Mouse (Mus musculus): ENCODE measurements around the gene Paxx. TPM values are rescaled to one million over a fixed set of nuclear protein-coding genes. Genes with fewer than 3 reads are reported as not detected.

The Paxx gene
- polyA plus RNA-seq, 1 experiment from 2014 or later, result 41.6 TPM

DNA sequence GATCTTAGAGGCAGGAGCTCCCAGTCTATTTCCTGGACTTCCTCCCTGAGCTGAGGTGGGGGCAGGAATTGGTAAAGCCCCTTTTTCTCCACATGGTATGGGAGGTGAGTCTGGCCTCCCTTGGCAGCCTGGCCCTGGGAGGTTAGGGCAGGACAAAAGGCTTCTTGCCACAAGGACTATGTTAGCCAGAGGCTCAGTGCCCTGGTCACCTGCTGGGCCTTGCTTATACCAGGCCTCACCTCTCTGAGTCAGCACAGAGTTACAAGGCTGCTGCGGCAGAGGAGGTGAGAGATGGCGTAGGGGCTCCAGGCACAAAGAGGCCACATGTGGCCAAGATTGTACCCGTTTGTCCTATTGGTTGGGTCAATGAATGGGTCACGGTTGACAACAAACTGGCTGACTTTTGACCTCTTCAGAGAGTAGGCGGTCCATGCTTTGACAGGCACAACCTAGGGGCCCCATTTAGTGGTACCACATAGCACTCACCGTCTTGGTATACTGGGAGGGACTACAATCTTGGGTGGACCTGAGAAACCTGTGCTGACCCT is 29.5 kb downstream of the Paxx start:
- no peak overlapping the region; the same call in 1 of the 2 replicates for H3K4me3 ChIP-seq
- ATAC-seq (ENCODE audit: low FRiP score), result no peak
- H3K9ac ChIP-seq, result no peak overlapping the region
- 41% methylated on average over 6 of the region's 6 CpGs for WGBS
- H3K27me3 ChIP-seq, result peaks cover 28% of the 10 kb centered on the region
- no peak overlapping the region for H3K4me2 ChIP-seq (replicated peaks)
- H3K27ac ChIP-seq, result no peak overlapping the region
- H3K4me1 ChIP-seq, result peaks cover 31% of the 10 kb centered on the region
- H3K9me3 ChIP-seq (replicated peaks), result no peaks in the 10 kb centered on the region
- peaks cover 25% of the 10 kb centered on the region for H3K36me3 ChIP-seq

DNA sequence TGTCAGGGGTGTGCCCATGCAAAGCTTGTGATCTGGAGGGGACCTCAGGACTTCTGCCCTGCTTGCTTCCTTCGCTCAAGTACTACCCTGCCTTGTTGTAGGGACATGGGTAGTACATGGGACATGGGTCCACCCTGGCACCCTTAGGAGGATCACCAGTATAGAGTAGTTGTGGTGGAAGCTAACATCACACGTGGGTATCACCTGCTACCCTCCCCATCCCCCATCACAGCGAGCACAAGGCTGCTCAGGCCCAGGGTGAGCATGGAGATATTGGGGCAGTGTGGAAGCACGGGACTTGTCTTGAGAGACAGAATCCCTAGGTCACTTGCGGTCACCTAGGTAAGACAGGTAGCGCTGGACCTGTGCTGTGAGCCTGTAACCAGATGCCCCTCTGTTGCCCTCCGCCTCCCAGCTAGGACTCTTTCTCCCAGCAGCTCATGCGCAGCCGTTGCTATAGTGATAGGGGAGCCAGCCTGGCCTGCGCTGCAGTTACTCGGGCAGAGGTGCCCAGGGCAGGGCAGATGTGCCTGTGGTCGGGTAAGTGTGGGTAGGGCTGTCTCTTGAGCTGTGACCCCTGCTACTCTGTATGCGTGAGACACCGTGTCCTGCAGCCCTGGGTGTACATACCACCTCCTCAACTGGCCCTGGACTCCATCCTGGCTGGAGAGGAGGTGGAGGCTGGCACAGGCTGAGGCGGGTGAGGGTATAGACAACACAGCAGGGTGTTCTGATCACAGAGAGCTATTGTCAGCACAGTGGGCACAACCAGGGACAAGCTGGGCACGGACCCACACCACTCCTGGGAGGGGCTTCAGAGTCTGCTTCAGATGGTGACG is 30.3 kb downstream of the Paxx start:
- ATAC-seq (ENCODE audit: low FRiP score), result peak; percentile 7; the same call in 1 of the 2 replicates
- H3K4me2 ChIP-seq (replicated peaks), result peak overlapping the region; percentile 80
- no peak overlapping the region for H3K9ac ChIP-seq
- H3K36me3 ChIP-seq, result peaks cover 17% of the 10 kb centered on the region
- 56% methylated on average over 17 of the region's 17 CpGs for WGBS
- H3K4me1 ChIP-seq, result peaks cover 31% of the 10 kb centered on the region
- no peak overlapping the region; the same call in 1 of the 2 replicates for H3K4me3 ChIP-seq
- H3K27ac ChIP-seq, result no peak overlapping the region
- H3K27me3 ChIP-seq, result peaks cover 35% of the 10 kb centered on the region
- no peaks in the 10 kb centered on the region for H3K9me3 ChIP-seq (replicated peaks)

DNA sequence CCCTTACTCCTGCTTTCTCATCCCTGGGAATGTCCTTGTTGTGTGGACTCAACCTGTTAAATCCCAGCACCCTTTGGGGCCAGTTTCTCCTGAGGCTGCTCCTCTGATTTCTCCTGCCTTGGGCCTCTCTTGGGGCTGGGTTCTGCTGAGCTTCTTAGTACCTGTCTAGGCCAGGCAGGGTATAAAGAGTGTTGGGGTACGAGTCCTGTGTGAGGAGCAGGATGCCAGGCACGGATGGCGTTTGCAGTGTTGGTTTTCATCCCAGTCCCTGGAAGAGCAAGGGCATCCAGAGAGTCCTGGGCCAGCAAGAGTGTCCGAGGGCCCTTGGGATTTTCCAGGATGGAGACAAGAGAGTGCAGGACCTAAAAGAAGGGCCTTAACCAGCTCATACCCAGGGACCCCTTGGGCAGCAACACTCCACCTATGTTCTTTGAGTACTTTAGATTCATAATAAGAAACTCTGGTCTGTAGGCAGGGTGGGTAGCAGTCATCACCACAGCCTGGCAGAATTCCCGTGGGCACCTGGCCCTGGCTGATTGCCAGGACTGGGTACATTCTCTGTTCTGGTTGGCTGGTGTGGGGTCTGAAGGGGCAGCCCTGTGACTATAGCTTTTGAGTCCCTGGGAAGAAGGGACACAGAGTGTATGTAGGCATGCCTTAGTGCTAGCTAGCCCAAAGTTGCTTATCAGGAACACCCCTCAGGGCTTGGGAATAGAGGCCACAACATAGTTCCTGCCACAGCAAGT is 31.3 kb downstream of the Paxx start:
- Histone ChIP-seq H3K27me3 (peaks cover 45% of the 10 kb centered on the region), H3K4me1 (peaks cover 31% of the 10 kb centered on the region), H3K9me3 (replicated peaks) (no peaks in the 10 kb centered on the region), H3K9ac (peak overlapping the region; percentile 86), H3K4me3 (peak overlapping the region; percentile 63), H3K27ac (no peak overlapping the region), H3K4me2 (replicated peaks) (peak overlapping the region; percentile 80), H3K36me3 (peaks cover 9% of the 10 kb centered on the region; the same call in 1 of the 2 replicates)
- ATAC-seq (ENCODE audit: low FRiP score), result no peak
- WGBS, result 75% methylated on average over 5 of the region's 5 CpGs

DNA sequence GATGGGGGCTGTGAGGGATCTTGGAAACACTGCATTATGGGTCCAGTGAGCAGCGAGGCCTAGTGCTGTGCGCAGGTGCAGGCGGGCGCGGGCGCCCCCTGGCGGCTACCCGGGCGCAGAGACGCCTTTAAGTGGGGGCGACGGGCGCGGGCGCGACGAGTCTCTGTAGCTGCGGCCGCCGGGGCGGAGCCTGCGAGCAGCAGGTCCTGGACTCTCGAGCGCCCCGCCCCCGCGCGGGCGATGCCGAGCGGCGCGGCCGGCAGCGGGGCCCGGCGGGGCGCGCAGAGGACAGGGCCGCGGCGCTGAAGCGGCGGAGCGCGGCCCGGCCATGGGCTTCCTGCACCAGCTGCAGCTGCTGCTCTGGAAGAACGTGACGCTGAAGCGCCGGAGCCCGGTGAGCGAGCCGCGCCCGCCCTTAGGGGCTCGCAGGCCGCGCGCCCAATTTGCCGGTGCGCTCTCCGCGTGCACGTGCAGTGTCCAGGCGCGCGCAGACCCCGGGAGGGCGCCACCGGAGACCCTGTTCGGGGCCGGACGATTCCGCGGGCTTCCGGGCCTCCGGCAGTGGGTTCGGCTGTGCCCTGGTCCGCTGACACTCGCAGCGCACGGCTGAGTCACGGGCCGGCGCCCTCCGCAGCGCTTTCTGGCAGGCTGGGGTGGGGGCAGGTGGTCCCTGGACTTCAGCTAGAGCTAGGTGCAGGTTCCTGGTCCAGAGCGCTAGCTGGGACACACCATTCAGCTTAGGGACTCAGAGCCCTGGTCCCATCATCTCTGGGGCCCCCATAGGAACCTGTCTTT is 32.3 kb downstream of the Paxx start, which contains the start of gene Abca2:
Gene Abca2, plus strand, starts transcription at position 262 of the 795 bp plus-strand sequence.
- WGBS, result under 1% methylated on average over 69 of the region's 89 CpGs

DNA sequence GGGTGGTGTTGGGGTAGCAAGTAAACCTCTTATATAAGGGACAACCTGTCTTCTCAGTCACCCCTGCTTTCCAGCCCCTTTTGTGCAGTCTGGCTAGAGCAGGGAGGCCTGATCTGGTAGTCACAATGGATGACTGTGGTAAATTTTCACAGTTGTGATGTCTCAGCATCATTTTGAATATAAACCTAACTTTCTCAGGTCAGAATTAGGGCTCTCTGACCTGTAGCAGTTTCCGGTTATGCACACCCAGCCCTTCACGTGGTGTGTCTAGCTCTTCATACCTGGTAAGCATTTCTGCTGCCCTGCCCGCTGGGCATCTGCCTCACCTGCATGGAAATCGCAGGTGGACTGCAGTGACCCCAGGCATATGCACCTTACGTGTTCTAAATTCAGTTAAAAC is 33.6 kb downstream of the Paxx start:
- no peaks in the 10 kb centered on the region for H3K36me3 ChIP-seq
- 89% methylated on average over 5 of the region's 5 CpGs for WGBS
- no peak for ATAC-seq (ENCODE audit: low FRiP score)

More for the DNA sequence above, 32.3 kb downstream of the Paxx start, which contains the start of gene Abca2:
- peaks cover 5% of the 10 kb centered on the region; the same call in 1 of the 2 replicates for H3K36me3 ChIP-seq
- peaks cover 54% of the 10 kb centered on the region for H3K27me3 ChIP-seq
- peak within 1 kb of the TSS; percentile 82 for H3K27ac ChIP-seq
- H3K4me1 ChIP-seq, result peaks cover 31% of the 10 kb centered on the region
- H3K4me2 ChIP-seq (replicated peaks), result peak within 1 kb of the TSS; percentile 80
- H3K9me3 ChIP-seq (replicated peaks), result no peaks in the 10 kb centered on the region
- ATAC-seq (ENCODE audit: low FRiP score), result peak; percentile 89
- H3K4me3 ChIP-seq, result peak within 1 kb of the TSS; percentile 63
- H3K9ac ChIP-seq, result peak within 1 kb of the TSS; percentile 86

DNA sequence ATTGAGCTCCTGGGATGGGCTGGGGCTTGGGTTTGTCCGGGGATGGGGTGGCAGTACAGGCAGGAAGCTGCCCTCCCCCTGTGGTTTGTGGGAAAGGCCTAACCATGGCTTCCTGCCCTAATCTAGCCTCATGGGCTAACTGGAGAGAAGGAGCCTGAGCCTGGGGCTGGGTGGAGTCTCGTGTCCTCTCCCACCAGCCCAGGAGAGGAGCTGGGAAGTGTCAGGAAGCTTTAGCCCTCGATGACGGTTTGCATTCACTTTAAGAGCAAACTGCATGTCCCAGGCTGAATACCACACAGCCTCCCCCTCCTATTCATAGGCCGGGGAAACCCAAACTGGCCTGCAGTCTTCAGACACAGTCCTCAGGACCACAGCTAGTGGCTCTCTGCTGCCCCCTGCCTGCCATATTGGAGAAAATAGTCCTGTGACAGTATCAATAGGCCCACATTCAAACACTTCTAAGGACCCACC is 34.1 kb downstream of the Paxx start:
- H3K4me2 ChIP-seq (replicated peaks), result no peak overlapping the region
- H3K4me1 ChIP-seq, result peaks cover 31% of the 10 kb centered on the region
- 40% methylated on average over 5 of the region's 5 CpGs for WGBS
- H3K27me3 ChIP-seq, result peaks cover 56% of the 10 kb centered on the region
- no peak overlapping the region for H3K4me3 ChIP-seq
- no peak overlapping the region for H3K27ac ChIP-seq
- no peak for ATAC-seq (ENCODE audit: low FRiP score)
- no peaks in the 10 kb centered on the region for H3K9me3 ChIP-seq (replicated peaks)
- H3K9ac ChIP-seq, result no peak overlapping the region
- H3K36me3 ChIP-seq, result no peaks in the 10 kb centered on the region

More for the DNA sequence above, 33.6 kb downstream of the Paxx start:
- H3K9ac ChIP-seq, result no peak overlapping the region
- H3K4me3 ChIP-seq, result no peak overlapping the region
- peaks cover 56% of the 10 kb centered on the region for H3K27me3 ChIP-seq
- peaks cover 31% of the 10 kb centered on the region for H3K4me1 ChIP-seq
- H3K9me3 ChIP-seq (replicated peaks), result no peaks in the 10 kb centered on the region
- no peak overlapping the region for H3K27ac ChIP-seq
- no peak overlapping the region for H3K4me2 ChIP-seq (replicated peaks)

DNA sequence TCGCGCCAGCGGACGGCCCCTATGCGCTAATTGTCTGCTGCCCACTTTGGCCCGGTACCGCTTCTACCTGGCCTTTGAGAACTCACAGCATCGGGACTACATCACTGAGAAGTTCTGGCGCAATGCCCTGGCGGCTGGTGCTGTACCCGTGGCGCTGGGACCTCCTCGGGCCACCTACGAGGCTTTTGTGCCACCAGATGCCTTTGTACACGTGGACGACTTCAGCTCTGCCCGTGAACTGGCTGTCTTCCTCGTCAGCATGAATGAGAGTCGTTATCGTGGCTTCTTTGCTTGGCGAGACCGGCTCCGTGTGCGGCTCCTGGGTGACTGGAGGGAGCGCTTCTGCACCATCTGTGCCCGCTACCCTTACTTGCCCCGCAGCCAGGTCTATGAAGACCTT is 35.4 kb downstream of the Paxx start:
- Histone ChIP-seq H3K9me3 (replicated peaks) (no peaks in the 10 kb centered on the region), H3K4me3 (no peak overlapping the region), H3K9ac (no peak overlapping the region), H3K4me2 (replicated peaks) (no peak overlapping the region), H3K27ac (no peak overlapping the region), H3K4me1 (peaks cover 19% of the 10 kb centered on the region), H3K36me3 (no peaks in the 10 kb centered on the region), H3K27me3 (peaks cover 52% of the 10 kb centered on the region)
- 48% methylated on average over 27 of the region's 27 CpGs for WGBS
- ATAC-seq (ENCODE audit: low FRiP score), result no peak

DNA sequence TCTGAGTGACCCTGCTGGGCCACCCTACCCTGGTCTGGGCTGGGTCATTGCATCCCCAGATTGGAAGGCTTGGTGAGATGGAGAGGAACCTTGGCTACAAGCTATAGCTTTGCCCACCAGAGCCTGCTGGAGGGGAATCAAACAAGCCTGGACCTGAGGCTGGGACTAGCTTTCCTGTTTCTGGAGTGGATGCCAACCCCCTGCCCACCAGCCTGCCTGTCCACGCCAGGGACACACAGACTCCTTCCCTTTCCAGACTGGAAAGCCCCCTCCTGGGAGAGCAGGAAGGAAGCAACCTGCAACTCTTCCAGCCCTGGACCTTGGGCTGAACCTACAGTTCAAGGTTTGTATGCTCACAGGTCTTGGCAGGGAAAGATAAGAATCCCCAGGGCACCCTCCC is 37.3 kb downstream of the Paxx start:
- 64% methylated on average over 1 of the region's 1 CpGs for WGBS
- Histone ChIP-seq H3K4me3 (no peak overlapping the region), H3K36me3 (no peaks in the 10 kb centered on the region), H3K4me1 (peaks cover 3% of the 10 kb centered on the region; the same call in 1 of the 2 replicates), H3K4me2 (replicated peaks) (no peak overlapping the region), H3K9me3 (replicated peaks) (no peaks in the 10 kb centered on the region), H3K9ac (0 out of 2 replicates have a peak overlapping the region, but pooled peaks have one; percentile 23), H3K27me3 (peaks cover 40% of the 10 kb centered on the region), H3K27ac (no peak overlapping the region)
- ATAC-seq (ENCODE audit: low FRiP score), result no peak

DNA sequence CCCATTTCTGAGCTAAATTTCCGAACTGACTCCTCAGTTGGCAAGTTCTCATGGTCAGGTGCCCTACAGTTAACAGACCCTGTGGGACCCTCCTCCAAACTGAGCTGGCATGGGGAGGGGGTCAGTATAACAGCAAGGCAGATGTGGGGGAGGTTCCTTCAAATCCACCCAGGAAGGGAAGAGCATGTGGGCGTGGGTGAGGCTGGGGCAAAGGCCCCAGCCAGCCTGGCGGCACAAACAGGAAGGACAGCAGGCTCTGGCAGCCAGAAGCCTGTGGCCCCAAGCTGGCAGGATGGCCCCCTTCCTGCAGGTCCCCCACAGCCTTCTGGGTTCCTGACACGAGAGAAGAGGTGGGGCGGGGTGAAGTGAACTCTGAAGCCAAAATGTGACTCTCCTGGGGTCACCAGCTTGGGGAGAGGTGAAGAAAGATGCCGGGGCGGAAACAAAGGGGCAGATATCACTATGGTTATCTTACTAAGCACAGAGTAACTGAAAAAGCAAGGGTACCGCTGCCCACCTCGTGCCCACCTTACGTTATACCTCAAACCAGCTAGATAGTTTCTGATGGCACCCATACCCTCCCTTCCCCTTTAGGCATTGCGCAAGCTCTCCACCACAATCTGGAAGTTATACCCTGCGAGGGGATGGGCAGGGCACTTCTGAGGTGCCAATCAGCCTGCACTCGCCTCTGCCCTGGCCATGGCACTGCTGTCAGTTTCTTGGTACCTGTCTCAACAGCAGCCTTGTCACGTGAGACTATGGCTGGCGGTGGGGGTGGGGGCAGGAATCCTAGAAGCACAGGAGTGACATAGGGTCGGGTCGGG is 38.1 kb downstream of the Paxx start, which contains the start of gene Fut7:
Gene Fut7, plus strand, starts transcription at position 681 of the 824 bp plus-strand sequence.
- no peak within 1 kb of the TSS for H3K4me2 ChIP-seq (replicated peaks)
- no peak within 1 kb of the TSS for H3K4me3 ChIP-seq
- no peak within 1 kb of the TSS for H3K27ac ChIP-seq
- H3K27me3 ChIP-seq, result peaks cover 40% of the 10 kb centered on the region
- H3K9ac ChIP-seq, result 0 out of 2 replicates have a peak within 1 kb of the TSS, but pooled peaks have one; percentile 23
- no peaks in the 10 kb centered on the region for H3K36me3 ChIP-seq
- no peaks in the 10 kb centered on the region for H3K4me1 ChIP-seq
- H3K9me3 ChIP-seq (replicated peaks), result no peaks in the 10 kb centered on the region
- ATAC-seq (ENCODE audit: low FRiP score), result no peak
- 72% methylated on average over 17 of the region's 17 CpGs for WGBS

DNA sequence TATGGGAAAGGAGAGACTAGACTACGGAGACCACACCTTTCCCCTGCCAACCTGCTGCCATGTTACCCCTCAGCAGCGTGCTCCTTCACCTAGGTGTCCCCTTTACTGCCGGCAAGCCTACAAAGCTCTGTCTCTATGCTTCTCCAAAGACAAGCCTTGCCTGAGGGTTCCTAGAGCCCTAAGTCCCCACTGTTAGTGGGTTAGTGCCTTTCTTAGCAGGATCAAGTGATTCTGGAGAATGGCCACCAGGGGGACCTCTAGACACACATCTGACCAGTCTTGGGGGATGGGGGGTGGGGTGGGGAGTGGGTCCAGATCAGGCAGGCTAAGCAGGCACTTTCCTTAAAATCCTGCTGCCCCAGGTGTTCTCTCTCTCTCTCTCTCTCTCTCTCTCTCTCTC is 39.0 kb downstream of the Paxx start:
- no peak overlapping the region for H3K4me2 ChIP-seq (replicated peaks)
- H3K4me1 ChIP-seq, result no peaks in the 10 kb centered on the region
- no peaks in the 10 kb centered on the region for H3K9me3 ChIP-seq (replicated peaks)
- ATAC-seq (ENCODE audit: low FRiP score), result peak; percentile 55; the same call in 1 of the 2 replicates
- 20% methylated on average over 3 of the region's 3 CpGs for WGBS
- H3K27me3 ChIP-seq, result peaks cover 40% of the 10 kb centered on the region
- no peaks in the 10 kb centered on the region for H3K36me3 ChIP-seq
- no peak overlapping the region for H3K4me3 ChIP-seq
- no peak overlapping the region for H3K9ac ChIP-seq
- no peak overlapping the region for H3K27ac ChIP-seq

DNA sequence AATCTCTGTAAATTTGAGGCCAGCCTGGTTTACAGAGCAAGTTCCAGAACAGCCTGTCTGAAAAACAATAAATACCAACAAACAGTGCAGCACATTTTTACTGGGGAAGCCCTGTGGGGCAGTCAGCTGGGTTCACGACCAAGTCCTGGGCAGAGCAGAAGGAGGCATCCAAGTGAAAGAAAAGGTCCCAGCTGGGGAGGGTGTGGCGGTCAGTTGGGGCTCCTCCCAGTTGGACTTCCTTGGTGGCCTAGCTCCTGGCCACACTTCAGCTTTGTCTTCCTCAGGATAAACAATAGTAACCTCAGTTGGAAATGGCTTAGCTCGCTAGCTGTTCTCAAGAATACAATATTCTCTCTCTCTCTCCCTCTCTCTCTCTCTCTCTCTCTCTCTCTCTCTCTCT is 43.5 kb downstream of the Paxx start:
- Histone ChIP-seq H3K9me3 (replicated peaks) (no peaks in the 10 kb centered on the region), H3K27me3 (no peaks in the 10 kb centered on the region), H3K4me3 (no peak overlapping the region), H3K4me2 (replicated peaks) (no peak overlapping the region), H3K27ac (no peak overlapping the region), H3K36me3 (no peaks in the 10 kb centered on the region), H3K9ac (no peak overlapping the region), H3K4me1 (no peaks in the 10 kb centered on the region)
- ATAC-seq (ENCODE audit: low FRiP score), result no peak
- 10% methylated on average over 3 of the region's 3 CpGs for WGBS

All from hindbrain, embryonic 12.5 days (tissue).